Mouse (Mus musculus): ENCODE measurements around the gene Bclaf3.
"Not testable (repeated sequence)": the region's sequence is repeated elsewhere in the genome, so short reads cannot be mapped to it uniquely, and the experiment has no call there.

Bclaf3 gene

DNA sequence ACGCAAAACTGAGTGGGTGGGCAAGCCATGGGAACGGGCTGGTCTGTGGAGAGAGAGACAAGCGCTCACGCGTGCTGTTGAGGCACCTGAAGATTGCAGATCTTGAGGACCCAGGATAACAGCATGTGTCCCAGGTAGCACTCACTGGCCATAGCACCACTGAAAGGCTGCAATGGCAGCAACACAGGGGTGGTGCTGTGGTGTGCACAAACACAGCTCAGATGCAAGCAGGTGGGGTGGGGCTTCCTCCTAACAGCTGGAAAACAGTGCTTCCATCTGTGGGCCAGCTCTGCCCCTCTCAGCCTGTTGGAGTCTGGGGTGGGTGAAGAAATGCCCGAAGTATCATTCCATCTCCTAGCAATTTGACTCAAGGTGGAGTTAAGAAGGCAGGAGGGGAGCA lies at the start of gene Bclaf3:
Bclaf3 (plus strand) TSS at position 301 of the 400 bp plus-strand sequence.
- DNase-seq (ENCODE audit: low spot score in 2 of 2): no peak

DNA sequence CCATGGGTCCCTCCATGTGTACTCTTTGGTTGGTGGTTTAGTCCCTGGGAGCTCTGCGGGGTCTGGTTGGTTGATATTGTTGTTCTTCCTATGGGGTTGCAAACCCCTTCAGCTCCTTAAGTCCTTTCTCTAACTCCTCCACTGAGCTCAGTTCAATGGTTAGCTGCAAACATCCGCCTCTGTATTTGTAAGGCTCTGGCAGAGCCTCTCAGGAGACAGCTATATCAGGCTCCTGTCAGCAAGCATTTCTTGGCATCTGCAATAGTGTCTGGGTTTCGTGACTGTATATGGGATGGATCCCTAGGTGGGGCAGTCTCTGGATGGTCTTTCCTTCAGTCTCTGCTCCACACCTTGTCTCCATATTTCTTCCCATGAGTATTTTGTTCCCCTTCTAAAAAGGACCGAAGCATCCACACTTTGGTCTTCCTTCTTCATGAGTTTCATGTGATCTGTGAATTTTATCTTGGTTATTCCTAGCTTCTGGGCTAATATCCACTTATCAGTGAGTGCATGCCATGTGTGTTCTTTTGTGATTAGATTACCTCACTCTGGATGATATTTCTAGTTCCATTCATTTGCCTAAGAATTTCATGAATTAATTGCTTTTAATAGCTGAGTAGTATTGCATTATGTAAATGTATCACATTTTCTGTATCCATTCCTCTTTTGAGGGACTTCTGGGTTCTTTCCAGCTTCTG lies 48.1 kb upstream of the Bclaf3 start:
- DNase-seq (ENCODE audit: low spot score in 2 of 2): not testable (repeated sequence)

DNA sequence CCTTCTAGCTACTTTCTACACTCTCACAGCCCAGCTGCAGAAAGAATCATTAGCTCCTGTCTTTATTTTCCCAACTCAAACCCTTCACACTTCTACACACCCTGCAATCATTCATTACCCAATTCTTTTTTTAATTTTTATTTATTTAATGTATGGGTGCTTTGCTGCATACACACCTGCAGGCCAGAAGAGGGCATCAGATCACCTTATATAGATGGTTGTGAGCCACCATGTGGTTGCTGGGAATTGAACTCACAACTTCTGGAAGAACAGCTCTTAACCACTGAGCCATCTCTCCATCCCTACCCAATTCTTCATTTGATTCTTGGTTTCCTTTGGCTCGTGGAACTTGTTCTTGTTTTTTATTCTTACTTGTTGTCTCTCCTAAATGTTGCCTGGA lies 42.2 kb upstream of the Bclaf3 start:
- no peak for DNase-seq (ENCODE audit: low spot score in 2 of 2)

DNA sequence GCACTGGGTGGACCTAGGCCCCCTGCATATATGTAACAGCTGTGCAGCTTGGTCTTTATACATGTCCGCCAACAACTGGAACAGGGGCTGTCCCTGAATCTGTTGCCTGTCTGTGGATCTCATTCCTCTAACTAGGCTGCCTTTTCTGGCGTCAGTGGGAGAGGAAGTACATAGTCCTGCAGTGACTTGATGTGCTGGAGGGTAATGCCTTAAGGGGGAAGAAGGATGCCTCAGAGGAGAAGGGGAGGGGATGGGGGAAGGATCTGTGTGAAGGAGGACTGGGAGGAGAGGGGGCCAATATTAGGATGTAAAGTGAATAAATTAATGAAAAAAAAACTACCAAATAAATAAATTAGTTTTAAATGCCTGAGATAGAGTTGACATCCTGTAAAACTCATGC lies 23.3 kb upstream of the Bclaf3 start:
- no peak for DNase-seq (ENCODE audit: low spot score in 2 of 2)

DNA sequence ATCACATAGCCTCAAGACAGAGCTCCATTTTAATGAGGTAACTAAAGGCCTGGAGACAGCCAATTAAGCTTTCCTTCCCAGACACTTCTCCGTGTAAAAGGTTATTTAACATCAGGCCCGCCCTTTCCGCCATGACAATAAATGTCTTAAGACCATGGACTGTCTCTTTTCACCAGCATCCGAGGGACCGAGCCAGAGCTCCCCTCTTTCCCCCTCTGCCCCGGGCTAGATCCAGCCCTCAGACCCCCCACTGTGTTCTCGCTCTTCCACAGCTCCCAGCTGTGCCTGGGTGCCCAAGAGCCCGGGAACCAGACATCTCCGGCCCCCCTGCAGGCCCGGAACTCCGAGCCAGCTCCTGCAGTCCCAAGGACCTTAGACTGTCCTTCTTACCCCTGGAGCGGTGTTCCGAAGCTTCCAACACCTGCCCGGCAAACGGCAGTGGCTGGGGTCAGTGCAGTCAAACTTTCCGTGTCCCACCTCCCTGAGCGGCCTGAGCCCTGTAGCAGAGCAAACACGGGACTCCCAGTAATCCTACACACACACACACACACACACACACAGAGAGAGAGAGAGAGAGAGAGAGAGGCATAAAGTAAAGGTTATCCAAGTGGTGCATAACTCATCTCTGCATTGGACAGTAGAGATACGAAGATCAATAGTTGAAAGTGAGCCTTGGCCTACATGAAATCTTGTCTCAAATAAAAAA lies 18.0 kb upstream of the Bclaf3 start:
- no peak for DNase-seq (ENCODE audit: low spot score in 2 of 2)

DNA sequence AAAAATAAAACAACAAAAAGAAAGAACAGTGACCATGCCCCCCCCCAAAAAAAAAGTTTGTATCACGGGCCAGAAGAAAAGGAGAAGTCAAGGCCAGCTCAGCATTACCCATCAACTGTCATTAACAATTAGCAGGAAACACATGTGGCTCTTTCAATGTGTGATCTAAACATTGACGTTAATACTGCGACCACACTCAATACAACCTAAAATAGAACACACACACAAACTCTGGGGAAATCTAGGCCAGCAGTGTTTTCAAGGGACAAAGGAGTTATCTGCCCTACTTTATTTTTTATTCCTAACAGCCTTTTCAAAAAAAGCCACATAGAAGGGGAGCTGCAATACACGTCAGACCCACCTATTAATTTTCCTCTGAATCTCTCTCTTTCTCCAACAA lies 17.4 kb upstream of the Bclaf3 start:
- no peak for DNase-seq (ENCODE audit: low spot score in 2 of 2)

DNA sequence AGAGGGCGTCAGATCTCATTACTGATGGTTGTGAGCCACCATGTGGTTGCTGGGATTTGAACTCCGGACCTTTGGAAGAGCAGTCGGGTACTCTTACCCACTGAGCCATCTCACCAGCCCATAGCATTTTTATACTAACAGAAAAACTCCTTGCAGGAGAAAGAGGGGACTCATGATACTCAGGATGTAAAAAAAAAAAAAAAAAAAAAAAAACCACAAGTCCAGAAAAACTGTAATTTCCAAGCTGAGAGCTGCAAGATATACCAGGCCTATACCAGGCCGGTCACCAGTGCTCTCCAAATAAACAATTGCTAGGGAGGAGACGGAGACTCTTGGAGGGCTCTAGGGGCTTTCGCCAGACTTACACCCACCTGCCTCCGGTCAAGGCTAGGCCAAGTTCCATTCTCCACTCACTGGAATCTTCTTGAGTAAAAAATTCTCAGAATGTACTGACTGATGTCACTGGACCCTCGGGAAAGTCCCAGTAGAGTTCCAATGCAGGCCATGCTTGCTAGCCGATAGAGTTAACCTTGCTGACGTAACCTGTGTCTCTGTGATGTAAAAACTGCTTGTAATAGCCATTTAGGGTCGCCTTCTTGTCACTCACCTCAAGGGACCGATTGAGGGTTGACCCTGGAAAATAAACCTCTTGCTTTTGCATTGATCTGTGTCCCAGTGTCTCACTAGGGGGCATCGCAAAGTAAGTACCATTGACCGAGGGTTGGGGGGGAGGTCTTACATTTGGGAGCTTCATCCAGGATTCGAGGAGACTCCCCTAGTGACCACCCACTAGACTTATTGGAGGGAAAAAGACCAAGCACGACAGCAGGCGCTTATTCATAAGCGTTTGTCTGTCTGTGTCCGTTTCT lies 16.4 kb upstream of the Bclaf3 start:
- DNase-seq (ENCODE audit: low spot score in 2 of 2): no peak

DNA sequence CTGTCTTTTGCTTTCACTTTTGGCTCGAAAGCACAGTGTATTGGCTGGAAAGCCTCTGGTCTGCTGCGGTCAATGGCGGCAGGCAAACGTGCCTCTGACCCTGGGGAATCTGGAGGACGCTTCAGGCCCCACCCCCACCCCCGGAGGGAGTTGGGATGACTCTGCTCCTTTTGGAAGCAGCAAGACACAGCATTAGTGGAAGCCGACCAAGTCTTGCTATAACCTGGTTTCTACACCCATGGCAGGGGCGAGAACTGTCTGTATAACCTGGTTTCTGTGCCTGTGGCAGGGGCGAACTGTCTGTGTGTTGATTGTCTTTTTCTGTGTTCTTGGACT lies 15.8 kb upstream of the Bclaf3 start:
- no peak for DNase-seq (ENCODE audit: low spot score in 2 of 2)

DNA sequence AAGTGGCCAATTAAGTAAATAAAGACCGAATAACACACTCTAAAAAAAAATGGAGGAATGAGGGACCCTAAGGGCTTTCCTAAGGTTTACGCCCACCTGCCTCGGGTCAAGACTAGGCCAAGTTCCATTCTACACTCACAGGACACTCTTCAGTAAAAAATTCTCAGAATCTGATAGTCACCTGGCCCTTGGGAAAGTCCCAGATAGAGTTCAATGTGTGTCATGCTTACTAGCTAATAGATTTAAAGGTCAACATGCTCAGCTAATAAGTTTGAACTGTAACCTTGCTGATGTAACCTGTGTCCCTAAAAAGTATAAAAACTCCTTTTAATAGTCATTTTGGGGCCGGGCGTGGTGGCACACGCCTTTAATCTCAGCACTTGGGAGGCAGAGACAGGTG lies 10.9 kb upstream of the Bclaf3 start:
- DNase-seq (ENCODE audit: low spot score in 2 of 2): no peak

DNA sequence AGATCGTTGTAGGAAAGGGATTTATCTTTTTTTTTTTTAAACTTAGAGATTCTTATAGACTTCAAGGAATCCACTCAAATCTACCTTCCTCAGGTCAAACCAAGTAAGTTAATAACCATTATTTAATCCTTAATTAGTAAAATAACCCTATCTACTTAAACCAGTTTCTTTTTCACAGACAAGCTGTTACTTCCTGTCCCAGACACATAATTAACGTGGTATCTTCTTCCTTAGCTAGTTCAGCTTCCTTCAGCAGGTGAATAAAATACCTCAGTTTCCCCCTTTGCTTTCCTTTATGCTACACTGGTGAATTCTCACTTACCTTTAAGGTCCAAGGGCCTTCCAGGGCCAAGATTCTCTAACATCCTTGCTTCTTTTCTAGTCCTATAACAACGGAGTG lies 4.7 kb upstream of the Bclaf3 start:
- DNase-seq (ENCODE audit: low spot score in 2 of 2): no peak

DNA sequence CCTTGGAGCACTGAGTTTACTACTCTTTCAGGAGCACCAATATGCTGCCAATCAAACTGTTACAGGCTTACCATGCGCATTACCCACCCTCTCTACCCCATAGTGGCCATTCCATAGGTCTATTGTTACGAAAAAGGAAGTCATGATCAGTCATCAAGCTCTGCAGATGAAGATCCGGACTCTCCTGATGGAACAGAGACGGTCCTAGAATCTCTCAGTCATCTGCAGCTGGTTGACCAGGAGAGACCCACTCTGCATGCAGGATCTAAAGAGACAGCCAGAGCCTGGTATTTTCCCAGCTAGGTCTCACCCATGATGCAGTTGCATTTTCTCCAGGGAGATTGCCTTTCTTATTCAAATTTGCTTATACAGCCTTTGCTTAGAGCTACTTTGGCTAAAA lies 3.8 kb upstream of the Bclaf3 start:
- DNase-seq (ENCODE audit: low spot score in 2 of 2): no peak

DNA sequence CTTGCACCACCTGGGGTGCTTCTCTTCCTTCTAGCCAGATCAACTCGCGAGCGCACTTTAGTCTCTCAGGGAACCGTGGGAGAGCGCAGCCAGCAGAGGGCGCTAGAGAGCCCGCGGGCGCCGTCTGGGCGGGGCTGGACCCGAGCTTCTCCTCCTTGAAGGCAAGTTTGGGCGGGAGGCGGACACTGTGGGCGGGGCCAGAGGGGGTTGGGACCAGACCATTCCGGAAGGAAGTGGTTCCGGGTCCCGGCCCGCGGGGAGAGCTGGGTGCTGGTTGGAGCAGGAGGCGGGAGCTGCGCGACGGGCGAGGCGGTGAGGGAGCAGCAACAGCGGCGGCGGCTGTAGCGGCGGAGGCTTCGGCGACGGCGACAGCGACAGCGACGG lies 5.9 kb downstream of the Bclaf3 start:
- peak; percentile 84 to 94 for DNase-seq (ENCODE audit: low spot score in 2 of 2)

DNA sequence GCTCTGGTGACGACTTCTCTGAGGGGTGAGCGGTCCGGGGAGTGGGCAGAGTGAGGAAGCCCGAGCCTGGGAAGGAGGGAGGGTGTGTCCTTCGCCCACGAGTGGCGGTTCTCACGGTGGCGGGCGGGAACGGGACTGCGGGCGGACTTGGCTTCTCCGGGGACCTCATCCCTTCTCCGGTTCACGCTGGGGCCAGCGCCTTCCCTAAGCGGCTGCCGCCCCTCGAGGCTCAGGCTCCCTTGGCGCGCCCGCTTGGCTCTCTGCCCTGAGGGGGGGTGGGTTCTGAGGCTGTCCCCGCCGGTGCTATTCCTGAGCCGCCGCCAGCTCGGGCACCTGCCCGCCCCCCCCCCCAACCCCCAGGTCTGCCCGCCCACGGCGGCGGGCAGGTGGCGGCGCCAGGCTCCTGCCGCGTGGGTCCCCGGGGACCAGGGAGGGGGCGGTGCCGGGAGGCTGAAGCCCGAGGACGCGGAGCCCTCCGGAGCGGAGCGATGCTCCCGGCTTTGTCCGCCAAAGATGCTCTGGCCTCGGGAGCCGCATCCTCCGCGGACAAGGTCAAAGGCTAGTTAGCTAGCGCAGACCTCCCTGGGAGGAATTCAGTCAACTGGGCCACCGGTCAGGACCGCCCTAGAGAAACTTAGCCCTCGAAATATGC lies 6.4 kb downstream of the Bclaf3 start:
- no peak for DNase-seq (ENCODE audit: low spot score in 2 of 2)

DNA sequence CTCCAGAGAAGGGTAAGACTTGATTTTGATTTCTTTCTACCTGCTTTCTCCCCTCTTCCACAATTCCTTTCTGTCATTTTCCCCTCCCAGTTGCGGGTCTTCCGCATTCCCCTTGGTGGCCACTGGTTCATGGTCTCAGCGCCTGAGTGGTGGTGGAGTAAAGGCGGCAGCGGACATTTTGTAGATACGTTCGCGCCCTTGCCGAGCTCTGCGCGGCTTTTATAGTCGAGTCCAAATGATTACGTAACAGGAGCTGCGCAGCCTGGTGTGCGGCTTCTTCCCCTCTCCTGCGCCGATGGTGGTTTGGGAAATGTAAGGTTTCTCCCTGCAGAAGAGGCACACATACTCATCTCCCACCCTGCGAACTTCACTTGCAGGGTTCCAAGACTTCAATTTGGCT lies 15.4 kb downstream of the Bclaf3 start:
- no peak for DNase-seq (ENCODE audit: low spot score in 2 of 2)

DNA sequence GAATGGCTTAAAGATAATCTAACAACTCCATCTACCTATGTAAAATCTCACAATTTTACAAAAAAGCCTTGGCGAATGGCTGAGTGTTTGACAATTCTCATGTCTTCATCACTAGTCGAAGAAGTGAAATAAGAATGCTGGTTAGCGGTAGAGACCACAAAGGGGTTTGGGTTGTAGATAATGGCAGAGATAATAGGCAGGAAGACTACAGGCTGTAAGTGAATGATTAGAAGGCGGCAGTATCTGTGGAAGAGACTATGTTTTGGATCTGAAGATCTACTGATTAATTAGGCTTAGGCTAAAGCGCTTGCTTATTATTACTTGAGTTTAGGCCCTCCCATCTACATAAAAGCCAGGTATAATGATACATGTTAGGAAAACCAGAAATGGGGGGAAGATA lies 20.6 kb downstream of the Bclaf3 start:
- DNase-seq (ENCODE audit: low spot score in 2 of 2): no peak

DNA sequence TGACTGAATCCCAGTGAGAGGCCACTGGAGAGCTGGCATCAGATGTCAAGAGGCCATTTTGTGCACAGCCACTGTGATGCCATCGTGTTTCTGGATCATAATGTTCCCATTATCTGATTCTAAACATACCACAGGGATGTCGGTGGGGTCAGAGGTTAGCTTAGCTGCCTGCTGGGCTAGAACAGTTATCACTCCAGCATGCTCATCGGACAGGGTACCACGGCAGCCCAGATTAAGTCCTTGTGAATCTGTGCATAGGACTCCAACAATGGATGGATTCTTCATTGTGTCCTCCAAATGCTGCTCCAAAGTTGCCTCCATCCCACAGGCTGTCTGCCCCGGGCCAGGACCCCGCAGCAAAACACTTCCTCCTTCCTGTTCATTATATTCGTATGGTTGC lies 58.2 kb downstream of the Bclaf3 start:
- not testable (repeated sequence) for DNase-seq (ENCODE audit: low spot score in 2 of 2)

DNA sequence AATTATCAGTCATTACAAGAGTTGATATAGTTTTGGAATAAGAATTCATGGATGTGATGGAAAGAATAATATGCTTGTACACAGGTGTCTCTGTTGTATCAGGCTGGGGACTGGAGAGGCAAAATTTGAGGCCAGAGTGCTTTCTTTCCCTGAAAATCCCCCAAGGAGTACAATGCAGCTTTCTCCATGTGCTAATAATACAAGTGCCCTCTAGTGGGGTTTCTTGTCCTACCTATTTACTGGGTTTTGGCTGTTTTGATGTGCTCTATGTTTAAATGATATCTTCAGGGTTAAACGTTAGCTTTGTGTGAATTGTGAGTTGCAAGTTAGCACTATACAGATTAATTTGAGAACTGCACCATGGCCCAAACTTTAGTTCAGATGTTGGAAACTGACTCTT lies 65.1 kb downstream of the Bclaf3 start:
- no peak for DNase-seq (ENCODE audit: low spot score in 2 of 2)

DNA sequence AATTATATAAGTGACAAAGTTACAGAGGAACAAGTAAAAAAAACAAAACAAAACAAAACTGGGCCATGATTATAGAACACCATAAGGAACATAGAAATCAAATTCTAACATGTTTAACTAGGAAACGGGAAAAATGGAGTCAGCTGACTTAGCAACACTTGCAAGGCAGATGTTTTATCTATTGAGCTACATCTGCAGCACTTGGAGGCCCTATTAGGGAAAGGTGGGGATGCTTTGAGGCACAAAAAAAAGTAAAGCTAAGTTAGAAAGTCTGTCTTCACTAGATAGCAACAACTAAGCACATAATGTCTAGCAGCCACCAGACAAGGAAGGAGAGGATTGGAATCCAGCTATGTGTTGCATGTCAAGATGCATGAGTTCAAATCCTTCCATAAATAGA lies 71.0 kb downstream of the Bclaf3 start:
- DNase-seq (ENCODE audit: low spot score in 2 of 2): no peak

DNA sequence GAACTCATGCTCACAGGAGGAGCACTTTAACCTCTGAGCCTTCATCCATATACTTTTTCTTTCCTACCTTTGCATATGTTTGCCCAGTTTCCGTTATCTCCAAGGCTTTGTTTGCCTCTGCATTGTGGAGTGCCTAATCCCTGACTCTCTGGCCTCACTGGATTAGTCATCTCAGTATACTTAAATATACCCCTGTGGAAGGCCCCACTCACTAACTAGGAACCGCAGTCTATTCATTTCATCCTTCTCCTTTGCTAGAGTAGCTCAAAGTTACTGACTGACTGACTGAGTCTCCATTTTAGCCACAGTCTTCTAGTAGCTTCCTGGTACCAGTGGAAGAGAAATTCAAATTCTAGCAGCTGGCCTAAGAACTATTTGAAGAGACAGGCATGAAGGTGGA lies 78.3 kb downstream of the Bclaf3 start:
- DNase-seq (ENCODE audit: low spot score in 2 of 2): no peak

DNA sequence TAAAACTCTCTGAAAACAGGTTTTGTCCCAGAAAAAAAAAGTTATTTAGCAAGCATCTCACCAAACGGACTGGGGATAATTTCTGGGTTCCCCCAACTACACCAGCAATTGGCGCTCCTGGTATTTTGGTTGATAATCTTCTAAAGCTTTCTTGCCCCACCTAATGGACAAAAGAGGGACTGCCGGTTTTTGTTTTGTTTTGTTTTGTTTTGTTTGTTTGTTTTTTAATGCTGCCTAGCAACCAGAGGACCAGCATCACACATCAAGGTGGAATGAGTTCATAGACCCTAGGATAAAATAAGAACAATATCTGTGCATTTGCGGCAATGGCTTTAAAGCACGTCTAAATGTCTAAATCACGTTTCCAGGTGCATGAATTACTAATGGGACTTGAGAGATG lies 80.4 kb downstream of the Bclaf3 start:
- no peak for DNase-seq (ENCODE audit: low spot score in 2 of 2)

DNA sequence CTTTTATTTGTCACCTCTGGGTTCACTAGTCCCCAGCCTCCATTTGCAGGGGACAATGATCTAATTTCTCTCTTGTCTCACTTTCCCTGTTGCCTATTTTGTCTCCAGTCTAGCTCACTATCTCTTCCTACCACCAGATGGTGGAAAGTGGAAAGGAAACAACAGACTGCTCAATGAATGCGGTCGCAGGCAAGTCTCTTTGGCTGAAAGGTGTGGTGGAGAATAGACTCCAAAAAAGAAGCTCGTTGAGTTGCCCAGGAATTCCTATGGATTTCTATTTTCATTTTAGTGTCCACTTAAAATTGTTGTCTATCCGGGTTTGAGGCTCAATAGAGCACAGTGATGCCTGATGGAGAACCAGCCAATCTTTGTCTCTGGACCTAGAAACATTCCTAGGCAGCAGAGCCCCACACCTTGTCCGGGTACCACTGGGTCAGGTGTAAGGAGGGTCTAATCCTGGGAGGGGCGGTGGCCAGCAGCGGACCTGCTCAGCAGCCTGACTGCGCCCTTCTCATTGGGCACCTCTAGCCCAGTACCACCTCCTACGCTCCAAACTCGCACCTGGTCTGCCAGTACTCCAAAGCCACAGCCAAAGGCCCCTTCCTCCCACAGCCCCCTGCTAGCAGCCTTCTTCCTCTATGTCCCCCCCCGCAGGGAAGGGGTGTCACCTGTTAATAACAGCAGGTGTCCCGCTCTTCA lies 99.9 kb downstream of the Bclaf3 start:
- DNase-seq (ENCODE audit: low spot score in 2 of 2): no peak
